Mouse (Mus musculus) frontal cortex, adult (tissue): ENCODE results near the gene Smtnl1.
A peak's percentile ranks its signal among the peaks of the same experiment; 100 is the strongest.
"Not testable (repeated sequence)": the region's sequence is repeated elsewhere in the genome, so short reads cannot be mapped to it uniquely, and the experiment has no call there.

ENCODE experiments used
- ATAC-seq: cut with Nextera tagmentation; 2 replicates; pipeline ENCODE4 v1.9.2; 2017; ENCODE audit warnings: mild to moderate bottlenecking, moderate library complexity, mixed read lengths; ENCODE audit not compliant: low TSS enrichment

The Smtnl1 gene

GRCm38 (mm10) chr2:84838593-84838949, 16.1 kb upstream of the Smtnl1 start, which contains the start of gene Slc43a1:
Gene Slc43a1, plus strand, starts transcription at chr2:84838850.
- ATAC-seq = no peak

GRCm38 (mm10) chr2:84837817-84838592, 15.6 kb upstream of the Smtnl1 start:
- no peak for ATAC-seq

GRCm38 (mm10) chr2:84837107-84837506, 14.7 kb upstream of the Smtnl1 start:
- ATAC-seq = no peak

GRCm38 (mm10) chr2:84831666-84832391, 9.4 kb upstream of the Smtnl1 start:
- peak; percentile 94 for ATAC-seq

- no peak for ATAC-seq
These were observed 5.0 kb upstream of the Smtnl1 start for GRCm38 (mm10) chr2:84827283-84827920.

- peak; percentile 97 for ATAC-seq
These were observed 4.2 kb upstream of the Smtnl1 start, which contains the start of gene Timm10 for GRCm38 (mm10) chr2:84826488-84827282. Gene Timm10, plus strand, starts transcription at chr2:84826997.

GRCm38 (mm10) chr2:84823237-84823636, 785 bp upstream of the Smtnl1 start:
- ATAC-seq = no peak

GRCm38 (mm10) chr2:84819861-84820260, 2.6 kb downstream of the Smtnl1 start:
- peak; percentile 92 for ATAC-seq

GRCm38 (mm10) chr2:84812676-84813075, 9.8 kb downstream of the Smtnl1 start:
- no peak for ATAC-seq

- ATAC-seq = no peak
These were observed 10.6 kb downstream of the Smtnl1 start for GRCm38 (mm10) chr2:84811880-84812279.

- ATAC-seq = peak; percentile 94
These were observed 11.4 kb downstream of the Smtnl1 start for GRCm38 (mm10) chr2:84810886-84811577.

- ATAC-seq = 0 out of 2 replicates have a peak, but pooled peaks have one; percentile 2
These were observed 11.9 kb downstream of the Smtnl1 start for GRCm38 (mm10) chr2:84810526-84810885.

- no peak for ATAC-seq
These were observed 13.1 kb downstream of the Smtnl1 start for GRCm38 (mm10) chr2:84809330-84809729.

- ATAC-seq = no peak
These were observed 15.9 kb downstream of the Smtnl1 start for GRCm38 (mm10) chr2:84806546-84806945.

GRCm38 (mm10) chr2:84803963-84804362, 18.5 kb downstream of the Smtnl1 start:
- ATAC-seq = no peak

GRCm38 (mm10) chr2:84801223-84801622, 21.2 kb downstream of the Smtnl1 start:
- not testable (repeated sequence) for ATAC-seq

GRCm38 (mm10) chr2:84800304-84800703, 22.1 kb downstream of the Smtnl1 start:
- ATAC-seq = no peak

- peak; percentile 82 for ATAC-seq
These were observed 23.4 kb downstream of the Smtnl1 start for GRCm38 (mm10) chr2:84799041-84799561.

- ATAC-seq = peak; percentile 84
These were observed 23.9 kb downstream of the Smtnl1 start, which contains the start of gene Ube2l6 for GRCm38 (mm10) chr2:84798493-84798921. Gene Ube2l6, plus strand, starts transcription at chr2:84798828.

- peak; percentile 84 for ATAC-seq
These were observed 24.5 kb downstream of the Smtnl1 start for GRCm38 (mm10) chr2:84797833-84798492.
